Mouse (Mus musculus) left cerebral cortex, adult 2 months (tissue): Measurements from ENCODE around the gene Mfn1. TPM values are rescaled to one million over a fixed set of nuclear protein-coding genes. Genes with fewer than 3 reads are reported as not detected.

Source experiments
- DNase-seq, 2 experiments: peaks; one replicate each; pipeline ENCODE4 v3.0.0; 2021 to 2022; ENCODE audit warnings: low spot score in 2 of 2, mixed read lengths in 1 of 2; ENCODE audit errors: extremely low spot score in 1 of 2
- H3K27ac ChIP-seq: fragments of 200-600 bp; 2 replicates; pipeline ENCODE4 v1.8.1; 2022
- H3K4me3 ChIP-seq: fragments of 200-600 bp; 2 replicates; pipeline ENCODE4 v1.8.1; 2022
- CTCF ChIP-seq: fragments of 200-600 bp; IDR thresholded peaks from 2 replicates; pipeline ENCODE4 v1.8.1; 2022; ENCODE audit warnings: antibody characterized with exemption, mild to moderate bottlenecking, moderate library complexity
- intact Hi-C: fragments of 180-260 bp; cut with DNase I; formaldehyde crosslinking; loops from one replicate; pipeline ENCODE4 v1.15.1; 2025
- long read RNA-seq, 2 experiments: library from polyadenylated mRNA; stranded (forward); transcript quantifications; one replicate each; pipeline ENCODE4 v2.0.0; 2021; ENCODE audit warnings: borderline mapping rate in 2 of 2
- total RNA-seq, 2 experiments: library from RNA; stranded (reverse); gene quantifications; 2 replicates each; pipeline ENCODE4 v1.2.3; 2021

The Mfn1 gene
- 100 to 1,000 TPM; 119 to 123 TPM for total RNA-seq
- long read RNA-seq, experiment 1, full-length matches to known transcripts = 71 of 89 reads
- long read RNA-seq, experiment 1, partial matches to known transcripts = 5 of 89 reads
- long read RNA-seq, experiment 1, other reads (novel, unspliced or antisense) = 13 of 89 reads
- long read RNA-seq, experiment 2, full-length matches to known transcripts = 58 of 72 reads
- long read RNA-seq, experiment 2, partial matches to known transcripts = 6 of 72 reads
- long read RNA-seq, experiment 2, other reads (novel, unspliced or antisense) = 8 of 72 reads

DNA sequence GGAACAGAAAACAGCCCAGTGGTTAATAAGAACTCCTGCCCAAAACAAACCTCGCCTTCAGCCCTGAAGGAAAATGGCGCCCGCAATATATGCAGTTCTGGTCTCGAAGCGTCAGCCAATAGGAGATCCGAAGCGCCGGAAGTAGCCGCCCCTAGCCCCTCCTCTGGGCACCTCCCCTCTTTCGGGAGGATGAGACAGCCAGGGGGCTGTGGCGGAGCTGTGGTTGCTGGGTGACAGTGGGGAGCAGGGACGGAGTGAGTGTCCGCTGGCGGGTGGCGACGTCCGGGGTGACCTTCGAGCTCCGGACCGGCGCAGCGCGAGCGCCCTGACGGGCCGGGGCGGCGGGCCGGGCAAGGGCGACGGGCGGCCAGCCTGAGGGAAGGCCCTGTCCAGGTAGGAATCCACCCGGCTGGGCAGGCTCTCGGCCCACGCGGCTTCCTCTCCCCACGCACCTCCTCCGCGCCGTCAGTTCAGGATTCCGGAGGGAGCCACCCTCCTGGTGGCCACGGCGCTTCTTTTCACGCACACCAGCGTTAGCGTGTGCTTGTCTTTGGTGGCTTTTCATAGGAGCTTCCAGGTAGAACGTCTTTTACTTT, at the start of gene Mfn1:
Gene Mfn1 (plus strand): TSS at position 163 of the 596 bp plus-strand sequence.
- peak within 1 kb of the TSS; percentile 95 for H3K27ac ChIP-seq
- peak; percentile 90 to 92 for DNase-seq
- H3K4me3 ChIP-seq = peak within 1 kb of the TSS; percentile 96
- TF ChIP-seq CTCF = no peak; the same call in none of the 2 replicates
- intact Hi-C loops = no loop called here

DNA sequence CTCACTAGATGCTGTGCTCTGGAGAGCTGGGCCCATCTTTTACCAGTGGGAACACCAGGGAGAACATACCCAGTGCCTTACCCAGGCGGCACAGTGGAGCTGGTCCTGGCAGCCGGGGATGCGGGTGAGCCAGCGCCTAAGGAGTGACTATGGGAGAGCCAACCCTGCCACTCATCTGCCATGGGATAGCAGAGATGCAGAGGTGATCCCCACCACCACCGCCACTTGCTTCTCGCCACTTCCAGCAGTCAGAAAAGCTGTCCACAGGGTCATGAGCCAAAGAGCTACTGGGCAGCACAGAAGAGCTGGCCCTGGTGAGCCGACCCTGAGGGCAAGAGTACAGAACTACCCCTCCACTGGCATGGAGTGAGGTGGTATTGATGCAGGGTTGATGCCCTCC, 49.3 kb upstream of the Mfn1 start:
- no peak overlapping the region for H3K4me3 ChIP-seq
- intact Hi-C loops = no loop called here
- H3K27ac ChIP-seq = no peak overlapping the region
- no peak for DNase-seq
- no peak for TF ChIP-seq CTCF

DNA sequence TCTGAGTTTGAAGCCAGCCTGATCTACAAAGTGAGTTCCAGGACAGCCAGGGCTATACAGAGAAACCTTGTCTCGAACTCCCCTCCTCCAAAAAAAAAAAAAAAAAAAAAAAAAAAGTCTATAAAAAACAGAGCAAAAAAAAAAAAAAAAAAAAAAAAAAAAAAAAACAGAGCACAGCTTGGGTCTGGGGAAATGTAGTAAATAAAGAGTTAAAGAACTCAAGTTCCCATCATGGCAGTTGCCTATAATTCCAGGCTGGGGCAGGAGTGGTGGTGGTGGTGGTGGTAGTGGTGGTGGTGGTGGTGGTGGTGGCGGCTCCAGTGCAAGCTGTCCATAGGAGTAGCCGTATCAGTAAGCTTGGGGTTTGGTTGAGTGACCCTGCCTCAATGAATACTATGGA, 46.2 kb upstream of the Mfn1 start:
- H3K4me3 ChIP-seq = no peak overlapping the region
- TF ChIP-seq CTCF = no peak
- H3K27ac ChIP-seq = no peak overlapping the region
- intact Hi-C loops = no loop called here
- DNase-seq = no peak

DNA sequence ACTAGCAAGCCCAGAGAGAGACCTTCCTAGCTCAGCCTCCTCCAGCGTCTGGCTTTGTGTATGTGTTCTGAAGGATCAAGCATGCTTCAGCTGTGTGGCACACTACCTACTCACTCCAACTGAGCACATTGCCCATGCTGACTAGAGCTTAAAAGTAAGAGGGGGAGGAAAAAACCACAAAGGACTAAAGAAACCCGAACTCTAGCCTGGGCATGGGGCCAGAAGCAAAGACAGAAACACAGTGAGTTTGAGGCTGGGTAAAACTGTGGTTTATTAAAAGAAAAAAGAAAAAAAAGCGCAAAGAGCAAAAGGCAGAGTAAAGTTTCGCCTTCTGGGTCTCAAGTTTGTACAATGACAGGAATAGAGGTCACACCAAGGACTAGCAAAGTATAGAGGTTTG, 42.7 kb upstream of the Mfn1 start:
- DNase-seq = no peak
- no peak for TF ChIP-seq CTCF
- Histone ChIP-seq H3K4me3 (no peak overlapping the region), H3K27ac (no peak overlapping the region)
- intact Hi-C loops = no loop called here

DNA sequence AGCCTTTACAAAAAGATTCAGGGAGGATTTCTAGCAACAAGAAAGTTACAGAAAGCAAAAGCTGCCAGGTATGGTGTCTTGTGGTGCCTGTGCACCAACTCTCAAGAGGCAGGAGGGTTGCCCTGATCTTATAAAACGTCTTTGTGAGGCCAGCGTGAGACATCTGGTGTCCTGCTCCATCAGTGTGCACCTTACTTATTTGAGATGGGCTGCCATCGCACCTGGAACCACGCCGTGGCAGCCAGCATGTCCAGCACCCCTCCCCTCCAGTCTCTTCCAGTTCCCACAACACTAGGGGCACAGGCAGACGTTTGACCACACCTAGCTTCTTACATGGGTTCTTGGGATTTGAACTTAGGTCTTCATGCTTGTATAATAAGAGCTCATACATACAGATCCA, 41.1 kb upstream of the Mfn1 start:
- intact Hi-C loops = no loop called here
- no peak for TF ChIP-seq CTCF
- H3K4me3 ChIP-seq = no peak overlapping the region
- H3K27ac ChIP-seq = no peak overlapping the region
- DNase-seq = no peak

DNA sequence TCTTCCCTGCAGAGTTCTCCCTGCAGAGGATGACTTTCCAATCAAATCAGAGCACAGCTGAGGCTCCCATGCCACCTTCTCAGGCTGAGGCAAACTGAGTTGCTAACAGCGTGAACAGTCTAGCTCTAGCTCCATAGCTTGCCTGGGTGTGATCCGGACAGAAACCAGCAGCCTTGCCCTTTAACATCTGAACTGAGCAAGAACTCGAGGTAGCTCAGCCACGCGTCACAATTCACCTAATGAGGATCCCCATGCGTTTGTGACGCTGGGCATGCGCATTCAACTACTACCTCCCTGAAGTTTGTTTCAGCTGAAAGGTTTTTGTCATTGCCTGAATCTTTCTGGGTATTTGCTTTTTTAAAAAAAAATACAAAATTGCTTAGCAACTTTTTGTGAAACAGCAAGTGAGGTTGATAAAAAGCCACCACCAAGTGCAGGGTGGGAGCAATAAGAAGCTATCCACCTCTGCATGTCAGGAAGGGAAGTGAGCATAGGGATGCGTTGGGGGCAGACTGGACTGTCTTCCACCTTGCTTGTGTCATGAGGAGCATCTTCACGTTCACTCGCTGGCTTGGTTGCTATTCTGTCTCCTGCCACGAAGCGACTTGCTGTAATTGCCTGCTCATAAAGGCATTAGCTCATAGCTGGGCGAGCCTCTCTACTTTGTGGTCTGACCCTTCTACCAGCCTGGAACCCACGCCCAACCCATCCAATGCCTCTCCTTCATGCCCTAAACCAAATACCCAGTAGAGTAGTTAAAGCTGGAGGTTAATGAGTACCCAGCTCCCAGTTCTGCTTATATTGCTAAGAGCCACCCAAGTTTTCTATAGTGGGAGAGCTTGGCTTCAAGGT, 39.0 kb upstream of the Mfn1 start:
- DNase-seq = no peak
- intact Hi-C loops = no loop called here
- H3K4me3 ChIP-seq = no peak overlapping the region
- TF ChIP-seq CTCF = no peak
- no peak overlapping the region for H3K27ac ChIP-seq

DNA sequence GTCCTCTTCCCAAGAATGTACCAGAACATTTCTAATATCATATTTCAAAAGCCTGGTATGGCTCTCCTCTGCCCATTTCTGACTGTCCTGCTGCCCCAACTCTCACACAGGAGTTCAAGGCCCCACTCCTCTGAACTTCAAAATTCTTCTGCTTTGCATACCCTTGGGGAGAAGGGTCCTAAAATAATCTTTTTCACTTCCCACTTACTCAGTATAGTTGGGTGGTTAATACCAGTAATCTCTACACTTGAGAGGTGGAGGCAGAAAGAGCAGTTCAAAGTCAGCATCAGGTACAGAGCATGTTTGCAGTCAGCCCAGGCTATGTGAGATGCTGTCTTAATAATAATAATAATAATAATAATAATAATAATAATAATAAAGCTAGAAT, 38.3 kb upstream of the Mfn1 start:
- no peak overlapping the region for H3K4me3 ChIP-seq
- TF ChIP-seq CTCF = no peak
- DNase-seq = no peak
- H3K27ac ChIP-seq = no peak overlapping the region
- intact Hi-C loops = no loop called here

DNA sequence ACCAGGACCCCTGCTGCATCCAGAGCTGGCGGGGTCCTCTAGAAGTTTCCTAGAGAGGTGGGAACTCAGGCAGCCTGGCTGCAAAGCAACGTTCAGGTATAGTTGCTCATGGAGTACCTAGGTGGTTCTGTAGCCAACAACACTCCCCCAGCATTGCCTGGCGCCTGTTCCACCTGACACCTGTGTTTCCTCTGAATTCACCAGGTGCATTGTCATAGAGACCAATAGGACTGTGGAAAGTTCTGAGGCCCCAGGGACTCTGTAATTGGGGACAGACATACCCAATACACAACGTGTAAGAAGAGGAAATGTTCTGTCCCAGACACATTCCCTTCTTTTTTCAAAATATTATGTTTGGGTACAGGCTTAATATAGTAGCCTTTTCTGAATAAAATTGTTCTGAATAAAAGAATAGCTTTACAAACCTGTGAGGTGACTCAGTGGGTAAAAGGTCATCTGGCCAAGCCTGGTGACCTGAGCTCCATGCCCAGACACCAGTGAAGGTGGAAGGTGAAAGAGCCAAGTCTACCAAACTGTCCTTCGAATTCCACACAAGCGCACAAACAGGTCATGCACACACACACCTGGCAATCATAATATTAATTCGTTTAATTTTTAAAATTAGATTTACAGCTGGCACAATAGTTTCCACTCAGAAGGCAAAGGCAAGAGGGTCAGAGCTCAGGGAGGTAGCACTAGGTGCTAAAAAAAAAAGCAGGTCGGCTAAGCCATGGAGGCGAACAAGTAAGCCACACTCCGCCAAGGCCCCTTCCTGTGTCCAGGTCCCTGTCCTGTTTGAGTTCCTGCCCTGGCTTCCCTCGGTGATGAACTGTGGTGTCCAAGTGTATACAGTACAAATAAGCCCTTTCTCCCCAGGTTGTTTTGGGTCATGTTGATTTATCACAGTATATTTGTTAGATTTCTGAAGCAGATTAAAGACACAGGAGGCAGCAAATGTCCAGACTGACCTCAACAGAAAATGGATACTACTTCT, 36.9 kb upstream of the Mfn1 start, which contains the start of gene Kcnmb3:
Gene Kcnmb3 (minus strand): TSS at position 135 of the 994 bp plus-strand sequence.
- no peak for DNase-seq
- no peak within 1 kb of the TSS for H3K4me3 ChIP-seq
- H3K27ac ChIP-seq = no peak within 1 kb of the TSS
- TF ChIP-seq CTCF = no peak
- intact Hi-C loops = no loop called here

DNA sequence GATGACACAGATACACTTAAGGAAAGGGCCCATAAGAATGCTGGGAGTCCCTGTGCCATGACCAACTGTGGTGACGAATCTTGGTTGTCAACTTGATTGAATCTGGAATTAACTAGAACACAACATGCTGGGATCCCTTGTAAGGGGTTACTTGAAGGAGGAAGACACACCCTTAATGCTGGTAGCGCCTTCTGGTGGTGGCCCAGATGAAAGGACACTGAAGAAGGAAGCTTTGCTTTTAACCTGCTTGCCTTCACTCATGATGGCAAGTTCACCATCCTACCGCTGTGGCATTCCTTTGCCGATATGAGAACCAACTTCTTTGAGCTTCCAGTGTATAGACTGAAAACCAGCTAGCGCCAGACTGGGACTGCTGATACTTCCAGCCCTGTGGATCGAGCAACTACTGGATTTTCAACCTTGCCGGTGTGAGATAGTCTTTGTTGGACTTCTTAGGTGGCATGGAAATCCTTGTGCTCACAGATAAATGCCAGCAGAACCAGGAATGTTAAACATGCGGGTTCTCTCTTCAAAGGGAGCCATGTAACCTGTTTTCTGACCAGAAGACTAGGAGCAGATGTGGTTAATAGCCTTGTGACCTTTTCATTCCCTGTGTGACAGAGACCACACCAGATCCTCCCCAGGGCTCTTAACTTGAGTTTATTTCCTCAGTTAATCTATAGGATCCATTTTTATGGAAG, 34.7 kb upstream of the Mfn1 start:
- H3K27ac ChIP-seq = no peak overlapping the region
- TF ChIP-seq CTCF = peak; percentile 10
- no peak for DNase-seq
- intact Hi-C loops = no loop called here
- H3K4me3 ChIP-seq = no peak overlapping the region

DNA sequence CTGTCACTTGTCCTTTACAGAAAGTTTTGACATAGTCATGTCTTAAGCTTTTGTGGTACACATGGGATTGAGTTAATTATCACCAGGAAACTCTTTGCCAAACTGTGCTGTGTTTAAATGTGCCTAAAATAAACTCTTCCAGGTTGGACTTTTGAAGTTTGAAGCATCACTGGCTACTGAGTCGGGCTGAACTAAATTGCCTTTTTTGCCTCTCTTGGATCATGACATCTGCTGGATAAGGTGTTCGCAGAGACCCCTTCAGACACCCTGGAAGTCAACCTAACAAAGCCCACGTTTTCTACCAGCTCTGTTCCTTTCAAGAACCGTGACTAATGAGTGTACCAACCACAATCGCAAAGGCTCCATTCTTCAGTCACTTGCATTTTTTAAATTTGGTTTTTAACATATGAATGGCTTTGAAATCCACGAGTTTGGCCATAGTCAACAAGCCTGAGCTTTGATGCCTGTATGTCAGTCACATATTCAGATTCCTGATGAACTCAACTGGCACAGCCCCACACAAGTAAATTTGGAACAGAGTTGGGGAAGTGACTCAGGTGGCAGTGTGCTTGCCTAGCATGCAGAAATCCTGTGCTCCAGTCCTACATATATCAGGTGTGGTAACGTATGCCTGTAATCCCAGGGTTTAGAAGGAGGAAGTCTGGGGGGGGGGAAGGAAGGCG, 34.0 kb upstream of the Mfn1 start:
- intact Hi-C loops = no loop called here
- TF ChIP-seq CTCF = no peak
- Histone ChIP-seq H3K4me3 (no peak overlapping the region), H3K27ac (no peak overlapping the region)
- DNase-seq = no peak
